In genomic region chr12:53297946-53298840, GRCm38 (mm10) we compare ENCODE assay signal across 11 mouse cellular contexts. TPM values are rescaled to one million over a fixed set of nuclear protein-coding genes. Genes with fewer than 3 reads are reported as not detected.
A peak's percentile ranks its signal among the peaks of the same experiment; 100 is the strongest.
DNase-seq lines count a peak whose midpoint lies in the region; ATAC-seq and TF ChIP-seq lines count a peak whose summit lies in the region.
"Had no signal": no experiment of that assay in that cellular context is flagged by ENCODE, and none has a peak within 500 bp of the region (broad histone marks: within the 10 kb centered on the region; RNA-seq: fewer than 3 reads in every experiment).

No protein-coding gene starts in this region.

- H3K9me3 ChIP-seq in intestine, embryonic 16.5 days (ENCODE audit: control insufficient read depth, low read length), result no peaks in the 10 kb centered on the region
- H3K9me3 ChIP-seq: liver, embryonic 13.5 days had no signal

- TF ChIP-seq CTCF in gastrocnemius, adult 2 months (IDR thresholded peaks at IDR 0.05), result no peak
- TF ChIP-seq CTCF in left cerebral cortex, adult 2 months (IDR thresholded peaks at IDR 0.05), result no peak; the same call in 1 of the 2 replicates
- TF ChIP-seq CTCF in thymus, adult 2 months (IDR thresholded peaks at IDR 0.05; ENCODE audit: borderline replicate concordance, control insufficient read depth, extremely low read depth, insufficient read depth, low read length, poor library complexity), result no peak

- ATAC-seq in intestine, embryonic 16.5 days, result no peak

- no peak for TF ChIP-seq POLR2A in thymus, adult 2 months (IDR thresholded peaks at IDR 0.05; ENCODE audit: control insufficient read depth, extremely low read depth, insufficient read depth, low read length, poor library complexity)

- peak overlapping the region; percentile 6; the same call in 1 of the 2 replicates for H3K4me2 ChIP-seq in intestine, embryonic 16.5 days (ENCODE audit: low read depth, low read length)
- H3K4me2 ChIP-seq: liver, embryonic 13.5 days had no signal

- peak overlapping the region; percentile 56 for H3K4me3 ChIP-seq in gastrocnemius, adult 2 months
- H3K4me3 ChIP-seq in left cerebral cortex, adult 2 months, result peak overlapping the region; percentile 13
- H3K4me3 ChIP-seq in intestine, embryonic 16.5 days (ENCODE audit: low read length), result no peak overlapping the region
- no peak overlapping the region for H3K4me3 ChIP-seq in thymus, adult 2 months (ENCODE audit: control insufficient read depth, insufficient read depth, low read length)
- H3K4me3 ChIP-seq: liver, embryonic 13.5 days had no signal

- DNase-seq in gastrocnemius, adult 2 months, result no peak
- no peak for DNase-seq in gastrocnemius, adult 18-20 months (ENCODE audit: low spot score)
- no peak for DNase-seq in left cerebral cortex, adult 2 months (ENCODE audit: extremely low spot score in 1 of 2, low spot score in 2 of 2)
- DNase-seq in left cerebral cortex, adult 11 months (ENCODE audit: low spot score), result no peak
- DNase-seq in MN1 (ENCODE audit: low spot score), result peak; percentile 25
- DNase-seq in adrenal gland, postnatal 4 days (ENCODE audit: low spot score in 2 of 2), result no peak
- no peak for DNase-seq in thymus, adult 2 months
- DNase-seq: cerebellum, postnatal 25 days; liver, embryonic 13.5 days; spleen, adult 18-20 months had no signal

- no peaks in the 10 kb centered on the region for H3K27me3 ChIP-seq in intestine, embryonic 16.5 days (replicated peaks; ENCODE audit: control insufficient read depth, insufficient read depth, low read length)
- H3K27me3 ChIP-seq in thymus, adult 2 months (ENCODE audit: control insufficient read depth, insufficient read depth, low read length), result no peaks in the 10 kb centered on the region
- H3K27me3 ChIP-seq: liver, embryonic 13.5 days had no signal

- no peak overlapping the region for H3K27ac ChIP-seq in gastrocnemius, adult 2 months
- peak overlapping the region; percentile 4; the same call in 1 of the 2 replicates for H3K27ac ChIP-seq in left cerebral cortex, adult 2 months
- no peak overlapping the region for H3K27ac ChIP-seq in intestine, embryonic 16.5 days (ENCODE audit: low read length)
- H3K27ac ChIP-seq in thymus, adult 2 months (ENCODE audit: control insufficient read depth, insufficient read depth, low read length), result no peak overlapping the region
- H3K27ac ChIP-seq: liver, embryonic 13.5 days had no signal

- intact Hi-C loops in gastrocnemius, adult 2 months (cut with DNase I), result no loop called here
- intact Hi-C loops in left cerebral cortex, adult 2 months (cut with DNase I), result no loop called here

- no peak overlapping the region for H3K9ac ChIP-seq in intestine, embryonic 16.5 days (ENCODE audit: low read depth, low read length)
- H3K9ac ChIP-seq: liver, embryonic 13.5 days had no signal

- 61% methylated on average over 16 of the region's 16 CpGs for WGBS in intestine, embryonic 16.5 days
- 76% methylated on average over 16 of the region's 16 CpGs for WGBS in thymus, adult 2 months

- H3K36me3 ChIP-seq in intestine, embryonic 16.5 days (ENCODE audit: control insufficient read depth, insufficient read depth, low read length), result no peaks in the 10 kb centered on the region
- no peaks in the 10 kb centered on the region for H3K36me3 ChIP-seq in thymus, adult 2 months (ENCODE audit: control insufficient read depth, insufficient read depth, low read length)
- H3K36me3 ChIP-seq: liver, embryonic 13.5 days had no signal

- H3K4me1 ChIP-seq in intestine, embryonic 16.5 days (ENCODE audit: control insufficient read depth, insufficient read depth, low read length), result no peaks in the 10 kb centered on the region; the same call in 1 of the 2 replicates
- H3K4me1 ChIP-seq in thymus, adult 2 months (replicated peaks; ENCODE audit: control insufficient read depth, insufficient read depth, low read length), result no peaks in the 10 kb centered on the region
- H3K4me1 ChIP-seq: liver, embryonic 13.5 days had no signal

RNA-seq across cellular contexts. Expression of gene Npas3, which starts 49.7 kb away (rescaled TPM):
- total RNA-seq in gastrocnemius, adult 2 months (2021), result under 1 TPM in 1 of 2 experiments, not detected in 1; 0.22 TPM
- total RNA-seq in gastrocnemius, adult 18-20 months (2021), result under 1 TPM; 0.07 to 0.09 TPM
- 10 to 100 TPM; 18.0 to 21.1 TPM for total RNA-seq in left cerebral cortex, adult 2 months (2021)
- polyA plus RNA-seq in intestine, embryonic 16.5 days (2015; fragmentation: Nextera tagmentation; extraction: Ambion mirVana), result 1.0 and 1.9 TPM in 2 replicates
- total RNA-seq in adrenal gland, postnatal 4 days (2021), result 1 to 10 TPM; 3.4 to 5.0 TPM
- 0.04 TPM in 1 of 2 replicates, not detected in the other for polyA plus RNA-seq in thymus, adult 2 months (2012; rRNA removed)

Comparison
In these comparisons a context has a peak if more than half of its experiments do, and no peak if none do; other contexts are left out.
1. H3K4me3 ChIP-seq: peak in gastrocnemius, adult 2 months (single experiment) and left cerebral cortex, adult 2 months (single experiment); none in intestine, embryonic 16.5 days (single experiment) and thymus, adult 2 months (single experiment).